Mouse (Mus musculus) neural tube, embryonic 13.5 days (tissue): ENCODE measurements around the gene C77080. TPM values are rescaled to one million over a fixed set of nuclear protein-coding genes. Genes with fewer than 3 reads are reported as not detected.
A peak's percentile ranks its signal among the peaks of the same experiment; 100 is the strongest.

Experiments
- ATAC-seq: fragments of 200-750 bp; cut with Nextera tagmentation; 2 replicates; pipeline ENCODE4 v1.8.0; 2017; ENCODE audit warnings: low read depth, mild to moderate bottlenecking, moderate TSS enrichment, moderate library complexity
- H3K27ac ChIP-seq: fragments of 300-500 bp; sonication (generic); replicated peaks from 2 replicates; pipeline ENCODE4 v1.5.1; 2015; ENCODE audit warnings: moderate library complexity, mild to moderate bottlenecking, inconsistent platforms
- H3K27me3 ChIP-seq: fragments of 300-500 bp; sonication (generic); 2 replicates; pipeline ENCODE4 v1.6.1; 2015; ENCODE audit warnings: mild to moderate bottlenecking, inconsistent platforms
- H3K36me3 ChIP-seq: fragments of 300-500 bp; sonication (generic); 2 replicates; pipeline ENCODE4 v1.6.1; 2015; ENCODE audit warnings: mild to moderate bottlenecking, inconsistent platforms
- H3K4me1 ChIP-seq: fragments of 300-500 bp; sonication (generic); replicated peaks from 2 replicates; pipeline ENCODE4 v1.6.1; 2015; ENCODE audit warnings: inconsistent platforms
- H3K4me2 ChIP-seq: fragments of 300-500 bp; sonication (generic); 2 replicates; pipeline ENCODE4 v1.6.1; 2015; ENCODE audit warnings: inconsistent platforms, mild to moderate bottlenecking, moderate library complexity
- H3K4me3 ChIP-seq: fragments of 300-500 bp; sonication (generic); 2 replicates; pipeline ENCODE4 v1.5.1; 2015; ENCODE audit warnings: mild to moderate bottlenecking, inconsistent platforms
- H3K9ac ChIP-seq: fragments of 300-500 bp; sonication (generic); 2 replicates; pipeline ENCODE4 v1.6.1; 2015; ENCODE audit warnings: moderate library complexity, mild to moderate bottlenecking, inconsistent platforms
- H3K9me3 ChIP-seq: fragments of 300-500 bp; sonication (generic); 2 replicates; pipeline ENCODE4 v1.6.1; 2016; ENCODE audit warnings: inconsistent platforms
- WGBS: fragments of 180-500 bp; shearing (Covaris S2); methylation state at CpG from one replicate; pipeline ENCODE4 v1.1.7; 2015; 5-methylcytosine and 5-hydroxymethylcytosine counted together
- polyA plus RNA-seq: library from polyadenylated mRNA; unstranded; fragments of >200 nt; fragmentation: Nextera tagmentation; extraction: Ambion mirVana; gene quantifications from 2 replicates; pipeline ENCODE4 v1.2.1, GENCODE M21; 2015

Gene C77080
- polyA plus RNA-seq, 1 experiment from 2014 or later, result 10.3 TPM

GRCm38 (mm10) chr4:129247381-129248242 is 13.6 kb downstream of the C77080 start:
- Histone ChIP-seq H3K9ac (peak overlapping the region; percentile 73), H3K4me2 (peak overlapping the region; percentile 96), H3K27me3 (peaks cover 77% of the 10 kb centered on the region), H3K4me3 (peak overlapping the region; percentile 54), H3K36me3 (no peaks in the 10 kb centered on the region), H3K27ac (no peak overlapping the region), H3K4me1 (peaks cover 35% of the 10 kb centered on the region), H3K9me3 (no peaks in the 10 kb centered on the region)
- 11% methylated on average over 24 of the region's 24 CpGs for WGBS
- no peak for ATAC-seq

GRCm38 (mm10) chr4:129246360-129247301 is 14.6 kb downstream of the C77080 start:
- no peak overlapping the region for H3K9ac ChIP-seq
- 42% methylated on average over 15 of the region's 15 CpGs for WGBS
- peaks cover 72% of the 10 kb centered on the region for H3K27me3 ChIP-seq
- H3K27ac ChIP-seq, result no peak overlapping the region
- H3K4me3 ChIP-seq, result no peak overlapping the region
- peaks cover 41% of the 10 kb centered on the region for H3K4me1 ChIP-seq
- no peaks in the 10 kb centered on the region for H3K9me3 ChIP-seq
- H3K36me3 ChIP-seq, result no peaks in the 10 kb centered on the region
- H3K4me2 ChIP-seq, result 0 out of 2 replicates have a peak overlapping the region, but pooled peaks have one; percentile 3
- ATAC-seq, result no peak

GRCm38 (mm10) chr4:129244802-129245201 is 16.4 kb downstream of the C77080 start:
- H3K36me3 ChIP-seq, result no peaks in the 10 kb centered on the region
- no peaks in the 10 kb centered on the region for H3K9me3 ChIP-seq
- 74% methylated on average over 4 of the region's 4 CpGs for WGBS
- no peak for ATAC-seq
- H3K4me3 ChIP-seq, result no peak overlapping the region
- no peak overlapping the region for H3K4me2 ChIP-seq
- peaks cover 35% of the 10 kb centered on the region for H3K4me1 ChIP-seq
- H3K9ac ChIP-seq, result no peak overlapping the region
- H3K27ac ChIP-seq, result no peak overlapping the region
- peaks cover 54% of the 10 kb centered on the region for H3K27me3 ChIP-seq

GRCm38 (mm10) chr4:129242761-129243160 is 18.4 kb downstream of the C77080 start:
- H3K36me3 ChIP-seq, result no peaks in the 10 kb centered on the region
- H3K27ac ChIP-seq, result peak overlapping the region; percentile 23
- H3K4me2 ChIP-seq, result no peak overlapping the region
- no peaks in the 10 kb centered on the region for H3K9me3 ChIP-seq
- H3K4me3 ChIP-seq, result no peak overlapping the region
- H3K27me3 ChIP-seq, result peaks cover 34% of the 10 kb centered on the region
- ATAC-seq, result no peak
- H3K4me1 ChIP-seq, result peaks cover 36% of the 10 kb centered on the region
- H3K9ac ChIP-seq, result 0 out of 2 replicates have a peak overlapping the region, but pooled peaks have one; percentile 34
- WGBS, result 21% methylated on average over 4 of the region's 4 CpGs

- Histone ChIP-seq H3K4me2 (no peak overlapping the region), H3K4me1 (peaks cover 38% of the 10 kb centered on the region), H3K9me3 (no peaks in the 10 kb centered on the region), H3K27me3 (peaks cover 29% of the 10 kb centered on the region), H3K4me3 (no peak overlapping the region), H3K36me3 (no peaks in the 10 kb centered on the region), H3K9ac (0 out of 2 replicates have a peak overlapping the region, but pooled peaks have one; percentile 34), H3K27ac (peak overlapping the region; percentile 23)
- no peak for ATAC-seq
- 33% methylated on average over 4 of the region's 4 CpGs for WGBS
Observed at GRCm38 (mm10) chr4:129242327-129242726, 18.9 kb downstream of the C77080 start.

- Histone ChIP-seq H3K4me2 (no peak overlapping the region), H3K36me3 (no peaks in the 10 kb centered on the region), H3K9me3 (no peaks in the 10 kb centered on the region), H3K9ac (peak overlapping the region; percentile 14; the same call in 1 of the 2 replicates), H3K4me3 (no peak overlapping the region), H3K27ac (peak overlapping the region; percentile 23; the same call in 1 of the 2 replicates), H3K4me1 (peaks cover 42% of the 10 kb centered on the region), H3K27me3 (peaks cover 25% of the 10 kb centered on the region)
- ATAC-seq, result no peak
- WGBS, result 19% methylated on average over 7 of the region's 7 CpGs
Observed at GRCm38 (mm10) chr4:129241898-129242297, 19.3 kb downstream of the C77080 start.

- Histone ChIP-seq H3K4me2 (peak overlapping the region; percentile 92), H3K4me3 (peak overlapping the region; percentile 61), H3K27ac (peak overlapping the region; percentile 34; the same call in 1 of the 2 replicates), H3K9me3 (no peaks in the 10 kb centered on the region), H3K4me1 (peaks cover 53% of the 10 kb centered on the region), H3K27me3 (no peaks in the 10 kb centered on the region), H3K9ac (peak overlapping the region; percentile 79), H3K36me3 (no peaks in the 10 kb centered on the region)
- ATAC-seq, result peak; percentile 83
- WGBS, result 1% methylated on average over 28 of the region's 29 CpGs
Observed at GRCm38 (mm10) chr4:129239075-129239474, 22.1 kb downstream of the C77080 start.

GRCm38 (mm10) chr4:129238579-129239016 is 22.6 kb downstream of the C77080 start:
- Histone ChIP-seq H3K27me3 (no peaks in the 10 kb centered on the region), H3K36me3 (no peaks in the 10 kb centered on the region), H3K4me1 (peaks cover 53% of the 10 kb centered on the region), H3K4me3 (peak overlapping the region; percentile 61), H3K9me3 (no peaks in the 10 kb centered on the region), H3K4me2 (peak overlapping the region; percentile 92), H3K27ac (peak overlapping the region; percentile 34), H3K9ac (peak overlapping the region; percentile 79)
- WGBS, result under 1% methylated on average over 23 of the region's 23 CpGs
- ATAC-seq, result peak; percentile 77

- Histone ChIP-seq H3K27me3 (no peaks in the 10 kb centered on the region), H3K4me3 (peak overlapping the region; percentile 61), H3K4me1 (peaks cover 53% of the 10 kb centered on the region), H3K4me2 (peak overlapping the region; percentile 92), H3K9ac (peak overlapping the region; percentile 79), H3K27ac (peak overlapping the region; percentile 34; the same call in 1 of the 2 replicates), H3K36me3 (no peaks in the 10 kb centered on the region), H3K9me3 (no peaks in the 10 kb centered on the region)
- ATAC-seq, result no peak
- 7% methylated on average over 21 of the region's 21 CpGs for WGBS
Observed at GRCm38 (mm10) chr4:129237843-129238441, 23.3 kb downstream of the C77080 start.

GRCm38 (mm10) chr4:129236236-129236813 is 24.9 kb downstream of the C77080 start:
- Histone ChIP-seq H3K27me3 (no peaks in the 10 kb centered on the region), H3K9ac (no peak overlapping the region), H3K36me3 (no peaks in the 10 kb centered on the region), H3K4me2 (no peak overlapping the region), H3K4me1 (peaks cover 39% of the 10 kb centered on the region), H3K9me3 (no peaks in the 10 kb centered on the region), H3K4me3 (no peak overlapping the region), H3K27ac (no peak overlapping the region)
- 77% methylated on average over 8 of the region's 8 CpGs for WGBS
- no peak for ATAC-seq

GRCm38 (mm10) chr4:129235147-129235546 is 26.1 kb downstream of the C77080 start:
- Histone ChIP-seq H3K4me1 (peaks cover 40% of the 10 kb centered on the region), H3K27me3 (no peaks in the 10 kb centered on the region), H3K4me2 (no peak overlapping the region), H3K27ac (no peak overlapping the region), H3K4me3 (no peak overlapping the region), H3K36me3 (no peaks in the 10 kb centered on the region), H3K9me3 (no peaks in the 10 kb centered on the region), H3K9ac (no peak overlapping the region)
- 78% methylated on average over 3 of the region's 3 CpGs for WGBS
- no peak for ATAC-seq
